Mouse (Mus musculus) Patski (cell line): ENCODE results near the gene Tlx1. TPM values are rescaled to one million over a fixed set of nuclear protein-coding genes. Genes with fewer than 3 reads are reported as not detected.

Experiments used
- ATAC-seq: fragments of 100-300 bp; one replicate; pipeline ENCODE4 v1.8.0; 2021
- CTCF ChIA-PET: fragments of 350-600 bp; sonication (Branson Sonifier 250); formaldehyde crosslinking; loops from one replicate; lab custom pipeline; 2022; ENCODE audit warnings: inconsistent platforms; lab: Charles Lee
- POLR2A ChIA-PET: fragments of 350-600 bp; sonication (Branson Sonifier 250); formaldehyde crosslinking; loops from one replicate; lab custom pipeline; 2022; ENCODE audit warnings: antibody characterized with exemption, inconsistent platforms; lab: Charles Lee
- DNase-seq: peaks from one replicate; pipeline ENCODE4 v3.0.0-alpha.2; 2011; ENCODE audit warnings: low read depth, low spot score
- H3K27me3 ChIP-seq: fragments of 371-371 bp; one replicate; pipeline ENCODE4 v1.5.1; 2021
- CTCF ChIP-seq: fragments of 100-300 bp; IDR thresholded peaks from one replicate; pipeline ENCODE4 v1.5.1; 2021
- in situ Hi-C: fragments of 300-500 bp; cut with MboI; formaldehyde crosslinking; loops from 3 replicates; pipeline ENCODE4 v1.11.1; 2018; ENCODE audit warnings: low pct_unique_long_range_greater_than_20kb, mixed read lengths
- polyA plus RNA-seq: library from polyadenylated mRNA; unstranded; gene quantifications from one replicate; pipeline ENCODE4 v1.2.3, GENCODE M21; 2021

The Tlx1 gene
- polyA plus RNA-seq, 1 experiment from 2014 or later = not detected

GRCm38 (mm10) chr19:45143214-45143895 lies 7.1 kb upstream of the Tlx1 start:
- ChIA-PET POLR2A (interaction anchor here (1.2 kb wide), 1 partner anchor 16 kb away, joined by 5 read pairs; no protein-coding TSS in a partner anchor), CTCF (no interaction called here)
- in situ Hi-C loops = no loop called here
- no peak for TF ChIP-seq CTCF
- DNase-seq (no peak), ATAC-seq (no peak)
- H3K27me3 ChIP-seq = peaks cover 89% of the 10 kb centered on the region

DNA sequence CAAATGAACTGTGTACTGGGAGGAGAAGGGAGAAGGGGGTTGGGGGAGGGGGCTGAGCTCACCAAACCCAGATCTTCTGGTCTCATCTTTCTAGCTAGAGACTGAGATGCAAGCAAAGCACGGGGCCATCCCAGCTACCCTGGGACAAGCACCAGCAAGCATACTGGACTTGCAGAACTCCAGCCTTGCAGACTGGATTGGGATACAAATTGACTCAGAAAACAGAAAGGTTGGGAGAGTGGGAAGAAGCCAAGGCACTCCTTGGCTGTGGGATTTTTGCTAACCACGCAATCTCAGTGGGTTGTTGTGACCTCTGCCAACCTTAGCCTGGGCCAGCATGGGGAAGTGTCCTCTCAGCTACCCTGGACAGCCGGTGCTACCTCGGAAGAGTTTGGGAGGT lies 3.4 kb upstream of the Tlx1 start:
- ATAC-seq (no peak), DNase-seq (no peak)
- in situ Hi-C loops = no loop called here
- ChIA-PET POLR2A (no interaction called here), CTCF (interaction anchor here (0.9 to 1.6 kb wide), 2 partner anchors 14 to 31 kb away, joined by 4 to 5 read pairs; no protein-coding TSS in a partner anchor)
- peaks cover 88% of the 10 kb centered on the region for H3K27me3 ChIP-seq
- TF ChIP-seq CTCF = no peak

DNA sequence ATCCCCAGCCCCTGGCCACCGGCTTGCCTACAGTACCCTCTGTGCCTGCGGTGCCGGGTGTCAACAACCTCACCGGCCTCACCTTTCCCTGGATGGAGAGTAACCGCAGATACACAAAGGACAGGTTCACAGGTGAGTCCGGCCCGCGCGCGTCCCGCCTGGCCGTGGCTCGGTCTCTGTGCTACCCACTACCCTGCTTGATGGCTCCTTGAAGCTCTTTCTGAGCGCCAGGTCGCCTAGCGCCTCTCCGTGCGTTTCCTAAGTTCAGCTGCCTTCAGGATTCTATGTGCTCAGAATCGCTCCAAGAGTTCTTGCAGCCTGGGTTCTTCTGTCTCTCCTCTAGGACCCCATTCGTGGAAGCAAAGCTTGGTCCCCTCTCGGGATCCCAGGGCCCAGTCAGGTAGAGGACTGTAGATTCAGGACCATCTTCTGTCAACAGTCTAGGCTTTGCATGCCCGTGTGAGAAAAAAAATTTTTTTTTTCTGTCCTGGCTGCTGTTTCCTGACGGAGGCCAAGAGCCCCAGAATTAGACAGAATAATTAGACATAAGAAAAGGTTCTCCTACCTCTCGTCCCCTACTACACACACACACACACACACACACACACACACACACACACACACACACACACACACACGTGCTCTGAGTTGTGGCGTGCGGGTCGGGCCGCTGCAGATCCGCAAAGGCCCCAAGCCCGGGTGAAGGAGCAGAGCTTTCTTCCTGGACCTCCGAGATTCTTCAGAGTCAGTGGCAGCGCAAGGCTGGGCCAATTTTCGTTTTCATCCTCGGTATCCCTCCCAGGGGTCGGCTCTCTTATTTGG lies 1.1 kb downstream of the Tlx1 start:
- peaks cover 90% of the 10 kb centered on the region for H3K27me3 ChIP-seq
- ATAC-seq = no peak
- ChIA-PET CTCF (no interaction called here), POLR2A (interaction anchor here (0.5 to 0.6 kb wide), 2 partner anchors 43 to 298 kb away, joined by 4 to 5 read pairs; no protein-coding TSS in a partner anchor)
- DNase-seq = no peak
- in situ Hi-C loops = no loop called here
- no peak for TF ChIP-seq CTCF

- ATAC-seq (no peak), DNase-seq (no peak)
- no peak for TF ChIP-seq CTCF
- in situ Hi-C loops = no loop called here
- ChIA-PET POLR2A (interaction anchor here (0.5 kb wide), 1 partner anchor 44 kb away, joined by 4 read pairs; no protein-coding TSS in a partner anchor), CTCF (interaction anchor here (1.1 kb wide), 1 partner anchor 9 kb away, joined by 3 read pairs; no protein-coding TSS in a partner anchor)
- peaks cover 92% of the 10 kb centered on the region for H3K27me3 ChIP-seq
Observed at GRCm38 (mm10) chr19:45152183-45152650, 1.7 kb downstream of the Tlx1 start.

DNA sequence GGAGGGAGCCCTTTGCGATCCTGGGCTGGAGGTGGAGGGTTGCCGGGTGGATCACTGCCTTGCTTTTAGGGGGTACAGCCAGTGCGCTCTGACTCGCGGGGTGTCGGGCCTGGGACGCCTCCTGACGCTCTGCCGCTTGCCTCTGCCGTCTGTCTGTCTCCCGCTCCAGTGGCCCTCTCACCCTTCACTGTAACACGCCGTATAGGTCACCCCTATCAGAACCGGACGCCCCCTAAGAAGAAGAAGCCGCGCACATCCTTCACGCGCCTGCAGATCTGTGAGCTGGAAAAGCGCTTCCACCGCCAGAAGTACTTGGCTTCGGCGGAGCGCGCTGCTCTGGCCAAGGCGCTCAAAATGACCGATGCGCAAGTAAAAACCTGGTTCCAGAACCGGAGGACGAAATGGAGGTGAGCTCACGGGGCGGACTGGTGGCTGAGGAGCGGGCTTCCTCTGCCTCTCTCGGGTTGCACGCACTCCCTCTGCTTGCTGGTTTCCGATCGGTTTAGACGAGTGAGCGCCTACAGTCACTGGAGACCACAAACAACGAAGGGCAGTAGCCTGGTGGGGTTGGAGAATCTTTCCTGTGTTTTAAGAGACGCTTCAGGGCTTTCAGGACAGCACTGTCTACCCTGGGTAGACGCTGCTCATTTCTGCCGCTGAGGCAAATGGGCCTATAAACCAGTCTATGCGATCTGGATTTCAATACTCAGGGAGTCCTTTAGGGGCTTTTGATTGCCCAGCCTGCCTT lies 3.0 kb downstream of the Tlx1 start:
- POLR2A ChIA-PET = no interaction called here
- CTCF ChIA-PET = interaction anchor here (0.7 to 1.1 kb wide), 2 partner anchors 8 to 397 kb away, joined by 3 read pairs; no protein-coding TSS in a partner anchor
- DNase-seq = no peak
- in situ Hi-C loops = no loop called here
- no peak for TF ChIP-seq CTCF
- peaks cover 87% of the 10 kb centered on the region for H3K27me3 ChIP-seq
- ATAC-seq = no peak

- CTCF ChIA-PET = interaction anchor here (0.7 kb wide), 1 partner anchor 397 kb away, joined by 3 read pairs; no protein-coding TSS in a partner anchor
- peaks cover 87% of the 10 kb centered on the region for H3K27me3 ChIP-seq
- POLR2A ChIA-PET = interaction anchor here (1.2 kb wide), 1 partner anchor 12 kb away, joined by 3 read pairs; no protein-coding TSS in a partner anchor
- in situ Hi-C loops = no loop called here
- DNase-seq (no peak), ATAC-seq (no peak)
- no peak for TF ChIP-seq CTCF
Observed at GRCm38 (mm10) chr19:45154059-45154386, 3.5 kb downstream of the Tlx1 start.

GRCm38 (mm10) chr19:45154521-45154920 lies 4.0 kb downstream of the Tlx1 start:
- TF ChIP-seq CTCF = no peak
- in situ Hi-C loops = no loop called here
- DNase-seq (no peak), ATAC-seq (no peak)
- H3K27me3 ChIP-seq = peaks cover 87% of the 10 kb centered on the region
- ChIA-PET POLR2A (interaction anchor here (1.2 kb wide), 1 partner anchor 12 kb away, joined by 3 read pairs; no protein-coding TSS in a partner anchor), CTCF (no interaction called here)

- peaks cover 87% of the 10 kb centered on the region for H3K27me3 ChIP-seq
- in situ Hi-C loops = no loop called here
- ChIA-PET CTCF (no interaction called here), POLR2A (interaction anchor here (1.2 kb wide), 1 partner anchor 11 kb away, joined by 3 read pairs; no protein-coding TSS in a partner anchor)
- DNase-seq (no peak), ATAC-seq (no peak)
- TF ChIP-seq CTCF = no peak
Observed at GRCm38 (mm10) chr19:45155141-45155790, 4.8 kb downstream of the Tlx1 start.

- POLR2A ChIA-PET = no interaction called here
- DNase-seq = no peak
- TF ChIP-seq CTCF = no peak
- CTCF ChIA-PET = no interaction called here
- H3K27me3 ChIP-seq = peaks cover 87% of the 10 kb centered on the region
- no peak for ATAC-seq
- in situ Hi-C loops = no loop called here
Observed at GRCm38 (mm10) chr19:45155791-45156186, 5.3 kb downstream of the Tlx1 start.

DNA sequence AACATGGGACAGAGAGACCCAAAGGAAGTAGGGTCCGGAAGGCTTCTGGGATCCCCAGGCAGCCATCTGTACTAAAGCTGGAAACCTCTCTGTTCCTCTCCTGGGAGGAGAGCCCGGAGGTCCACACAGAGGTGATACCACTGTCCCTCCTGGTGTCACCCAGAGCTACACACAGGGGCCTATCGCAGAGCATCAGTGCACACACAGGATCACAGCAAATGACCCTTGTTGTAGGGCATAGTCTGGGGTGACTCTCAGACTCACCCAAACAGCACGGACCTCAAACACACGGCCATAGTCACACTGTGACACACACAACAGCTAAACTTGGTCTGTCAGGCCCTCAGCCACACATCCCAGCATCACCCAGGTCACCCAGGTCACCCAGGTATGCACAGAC lies 5.9 kb downstream of the Tlx1 start:
- ChIA-PET POLR2A (no interaction called here), CTCF (no interaction called here)
- peaks cover 87% of the 10 kb centered on the region for H3K27me3 ChIP-seq
- ATAC-seq = no peak
- DNase-seq = no peak
- no peak for TF ChIP-seq CTCF
- in situ Hi-C loops = no loop called here
